Mouse (Mus musculus) neural tube, embryonic 14.5 days (tissue): ENCODE measurements around the gene Cks1b. TPM values are rescaled to one million over a fixed set of nuclear protein-coding genes. Genes with fewer than 3 reads are reported as not detected.

Experiments
- ATAC-seq: fragments of 200-750 bp; cut with Nextera tagmentation; 2 replicates; pipeline ENCODE4 v1.8.0; 2017; ENCODE audit warnings: low read depth, mild to moderate bottlenecking, moderate TSS enrichment, moderate library complexity
- H3K27ac ChIP-seq: fragments of 300-500 bp; sonication (generic); 2 replicates; pipeline ENCODE4 v1.5.1; 2014; ENCODE audit warnings: low read depth, mild to moderate bottlenecking, control low read depth, low read length, moderate library complexity, mixed read lengths
- H3K27me3 ChIP-seq: fragments of 300-500 bp; sonication (generic); 2 replicates; pipeline ENCODE4 v1.6.1; 2014; ENCODE audit warnings: low read length; ENCODE audit not compliant: control insufficient read depth, insufficient read depth
- H3K36me3 ChIP-seq: fragments of 300-500 bp; sonication (generic); 2 replicates; pipeline ENCODE4 v1.6.1; 2014; ENCODE audit warnings: low read length, mixed read lengths; ENCODE audit not compliant: control insufficient read depth, insufficient read depth
- H3K4me1 ChIP-seq: fragments of 300-500 bp; sonication (generic); 2 replicates; pipeline ENCODE4 v1.6.1; 2014; ENCODE audit warnings: low read length; ENCODE audit not compliant: control insufficient read depth, insufficient read depth
- H3K4me2 ChIP-seq: fragments of 300-500 bp; sonication (generic); 2 replicates; pipeline ENCODE4 v1.6.1; 2014; ENCODE audit warnings: mild to moderate bottlenecking, low read depth, low read length, control low read depth
- H3K4me3 ChIP-seq: fragments of 300-500 bp; sonication (generic); 2 replicates; pipeline ENCODE4 v1.5.1; 2014; ENCODE audit warnings: low read depth, low read length, control low read depth, mixed read lengths
- H3K9ac ChIP-seq: fragments of 300-500 bp; sonication (generic); replicated peaks from 2 replicates; pipeline ENCODE4 v1.6.1; 2014; ENCODE audit warnings: low read depth, mild to moderate bottlenecking, control low read depth, low read length, mixed read lengths
- H3K9me3 ChIP-seq: fragments of 300-500 bp; sonication (generic); 2 replicates; pipeline ENCODE4 v1.6.1; 2016; ENCODE audit warnings: low read length; ENCODE audit not compliant: control insufficient read depth
- WGBS: fragments of 180-500 bp; shearing (Covaris S2); extraction: QIAGEN DNeasy Blood & Tissue Kit; methylation state at CpG from one replicate; pipeline ENCODE4 v1.1.7; 2014; 5-methylcytosine and 5-hydroxymethylcytosine counted together
- polyA plus RNA-seq: library from polyadenylated mRNA; unstranded; fragments of >200 nt; fragmentation: Nextera tagmentation; extraction: Ambion mirVana; gene quantifications from 2 replicates; pipeline ENCODE4 v1.2.1, GENCODE M21; 2014

Gene Cks1b
- polyA plus RNA-seq, 1 experiment from 2014 or later, result 72.0 TPM

GRCm38 (mm10) chr3:89365486-89366414 lies 52.4 kb downstream of the Cks1b start:
- Histone ChIP-seq H3K4me3 (no peak overlapping the region), H3K4me2 (no peak overlapping the region), H3K9ac (no peak overlapping the region), H3K4me1 (no peaks in the 10 kb centered on the region), H3K27ac (no peak overlapping the region), H3K27me3 (no peaks in the 10 kb centered on the region), H3K36me3 (no peaks in the 10 kb centered on the region), H3K9me3 (no peaks in the 10 kb centered on the region)
- no peak for ATAC-seq
- WGBS, result 69% methylated on average over 20 of the region's 20 CpGs

Other genes starting within 250 kb of the Cks1b start
- 126 and 153 TPM in 2 replicates for gene Scamp3, start 240.9 kb downstream of the Cks1b start, polyA plus RNA-seq
- gene Fam189b, start 235.2 kb downstream of the Cks1b start, polyA plus RNA-seq, result 38.5 and 41.7 TPM in 2 replicates
- 41.5 and 49.7 TPM in 2 replicates for gene Gba, start 215.5 kb downstream of the Cks1b start, polyA plus RNA-seq
- 34.7 and 36.6 TPM in 2 replicates for gene Thbs3, start 203.2 kb downstream of the Cks1b start, polyA plus RNA-seq
- gene Mtx1, start 191.3 kb downstream of the Cks1b start, polyA plus RNA-seq, result 147 and 151 TPM in 2 replicates
- 0.90 and 1.4 TPM in 2 replicates for gene Muc1, start 189.3 kb downstream of the Cks1b start, polyA plus RNA-seq
- 206 and 240 TPM in 2 replicates for gene Krtcap2, start 172.4 kb downstream of the Cks1b start, polyA plus RNA-seq
- 61.6 and 70.7 TPM in 2 replicates for gene Trim46, start 172.1 kb downstream of the Cks1b start, polyA plus RNA-seq
- gene Dpm3, start 159.0 kb downstream of the Cks1b start, polyA plus RNA-seq, result 69.6 and 84.4 TPM in 2 replicates
- 36.7 and 39.8 TPM in 2 replicates for gene Slc50a1, start 147.8 kb downstream of the Cks1b start, polyA plus RNA-seq
- gene Efna1, start 137.2 kb downstream of the Cks1b start, polyA plus RNA-seq, result 6.8 and 10.5 TPM in 2 replicates
- gene Efna3, start 95.4 kb downstream of the Cks1b start, polyA plus RNA-seq, result 85.7 and 96.9 TPM in 2 replicates
- gene Efna4, start 80.4 kb downstream of the Cks1b start, polyA plus RNA-seq, result 4.3 and 6.1 TPM in 2 replicates
- 37.6 and 48.3 TPM in 2 replicates for gene Adam15, start 68.4 kb downstream of the Cks1b start, polyA plus RNA-seq
- gene Dcst2, start 56.4 kb downstream of the Cks1b start, polyA plus RNA-seq, result 0.19 and 0.25 TPM in 2 replicates
- gene Dcst1, start 53.1 kb downstream of the Cks1b start, polyA plus RNA-seq, result 1.1 and 1.4 TPM in 2 replicates
- gene Zbtb7b, start 23.6 kb downstream of the Cks1b start, polyA plus RNA-seq, result 0.40 and 0.78 TPM in 2 replicates
- 0.88 and 1.9 TPM in 2 replicates for gene Lenep, start 15.6 kb downstream of the Cks1b start, polyA plus RNA-seq
- gene Flad1, start 6.5 kb downstream of the Cks1b start, polyA plus RNA-seq, result 29.5 and 30.8 TPM in 2 replicates
- gene Shc1, start 60 bp upstream of the Cks1b start, polyA plus RNA-seq, result 4.1 and 18.9 TPM in 2 replicates
- 39.8 and 50.3 TPM in 2 replicates for gene Pygo2, start 11.8 kb upstream of the Cks1b start, polyA plus RNA-seq
- gene Pbxip1, start 18.3 kb upstream of the Cks1b start, polyA plus RNA-seq, result 8.2 and 9.6 TPM in 2 replicates
- 115 and 137 TPM in 2 replicates for gene Pmvk, start 36.2 kb upstream of the Cks1b start, polyA plus RNA-seq
- gene Kcnn3, start 101.8 kb upstream of the Cks1b start, polyA plus RNA-seq, result 6.1 and 9.9 TPM in 2 replicates